ENCODE assay signal across 26 mouse cellular contexts in genomic region chr1:82687931-82688330, GRCm38 (mm10). TPM values are rescaled to one million over a fixed set of nuclear protein-coding genes. Genes with fewer than 3 reads are reported as not detected.
DNase-seq lines count a peak whose midpoint lies in the region; ATAC-seq lines count a peak whose summit lies in the region.
"Had no signal": no experiment of that assay in that cellular context is flagged by ENCODE, and none has a peak within 500 bp of the region (broad histone marks: within the 10 kb centered on the region; RNA-seq: fewer than 3 reads in every experiment).

No protein-coding gene starts in this region.

- no peaks in the 10 kb centered on the region for H3K36me3 ChIP-seq in forebrain, embryonic 11.5 days (ENCODE audit: control insufficient read depth, insufficient read depth, low read length)
- H3K36me3 ChIP-seq in forebrain, embryonic 10.5 days (replicated peaks), result no peaks in the 10 kb centered on the region
- no peaks in the 10 kb centered on the region for H3K36me3 ChIP-seq in midbrain, embryonic 13.5 days
- no peaks in the 10 kb centered on the region for H3K36me3 ChIP-seq in midbrain, embryonic 10.5 days
- no peaks in the 10 kb centered on the region for H3K36me3 ChIP-seq in heart, embryonic 10.5 days
- H3K36me3 ChIP-seq: embryonic facial prominence, embryonic 12.5 days; embryonic facial prominence, embryonic 15.5 days; heart, embryonic 12.5 days; heart, embryonic 15.5 days; hindbrain, embryonic 10.5 days; hindbrain, embryonic 13.5 days; intestine, embryonic 15.5 days had no signal

- ATAC-seq in forebrain, embryonic 11.5 days (replicated peaks; ENCODE audit: low FRiP score), result peak; percentile 71
- 0 out of 2 replicates have a peak, but pooled peaks have one; percentile 24 for ATAC-seq in midbrain, embryonic 13.5 days
- ATAC-seq: hindbrain, embryonic 16.5 days; intestine, embryonic 15.5 days; Patski had no signal

- H3K27me3 ChIP-seq in forebrain, embryonic 11.5 days (ENCODE audit: control insufficient read depth, insufficient read depth, low read length), result no peaks in the 10 kb centered on the region
- no peaks in the 10 kb centered on the region for H3K27me3 ChIP-seq in forebrain, embryonic 10.5 days (ENCODE audit: poor library complexity, severe bottlenecking)
- peaks cover 10% of the 10 kb centered on the region for H3K27me3 ChIP-seq in midbrain, embryonic 13.5 days
- H3K27me3 ChIP-seq in midbrain, embryonic 10.5 days (ENCODE audit: low read depth, poor library complexity, severe bottlenecking), result no peaks in the 10 kb centered on the region
- H3K27me3 ChIP-seq in heart, embryonic 10.5 days (ENCODE audit: insufficient read depth, poor library complexity, severe bottlenecking), result no peaks in the 10 kb centered on the region
- H3K27me3 ChIP-seq: embryonic facial prominence, embryonic 12.5 days; embryonic facial prominence, embryonic 15.5 days; heart, embryonic 12.5 days; heart, embryonic 15.5 days; hindbrain, embryonic 13.5 days; intestine, embryonic 15.5 days; Patski had no signal

- H3K27ac ChIP-seq in forebrain, embryonic 11.5 days (ENCODE audit: low read depth, low read length), result no peak overlapping the region
- no peak overlapping the region for H3K27ac ChIP-seq in forebrain, embryonic 10.5 days
- no peak overlapping the region for H3K27ac ChIP-seq in midbrain, embryonic 13.5 days
- no peak overlapping the region for H3K27ac ChIP-seq in midbrain, embryonic 10.5 days (replicated peaks)
- H3K27ac ChIP-seq in heart, embryonic 10.5 days, result no peak overlapping the region
- H3K27ac ChIP-seq: embryonic facial prominence, embryonic 12.5 days; embryonic facial prominence, embryonic 15.5 days; heart, embryonic 15.5 days; hindbrain, embryonic 10.5 days; hindbrain, embryonic 13.5 days; intestine, embryonic 15.5 days had no signal

- peaks cover 2% of the 10 kb centered on the region; the same call in 1 of the 2 replicates for H3K4me1 ChIP-seq in forebrain, embryonic 11.5 days (replicated peaks; ENCODE audit: control insufficient read depth, insufficient read depth, low read length)
- peaks cover 6% of the 10 kb centered on the region for H3K4me1 ChIP-seq in forebrain, embryonic 10.5 days
- no peaks in the 10 kb centered on the region for H3K4me1 ChIP-seq in midbrain, embryonic 13.5 days (replicated peaks)
- 0 out of 2 replicates have a peak, but pooled peaks cover under 1% of the 10 kb centered on the region for H3K4me1 ChIP-seq in midbrain, embryonic 10.5 days
- H3K4me1 ChIP-seq in heart, embryonic 10.5 days, result no peaks in the 10 kb centered on the region
- H3K4me1 ChIP-seq: embryonic facial prominence, embryonic 12.5 days; embryonic facial prominence, embryonic 15.5 days; heart, embryonic 12.5 days; heart, embryonic 15.5 days; intestine, embryonic 15.5 days had no signal

- H3K4me3 ChIP-seq in forebrain, embryonic 11.5 days (ENCODE audit: low read depth, low read length), result no peak overlapping the region
- H3K4me3 ChIP-seq in forebrain, embryonic 10.5 days, result no peak overlapping the region
- H3K4me3 ChIP-seq in midbrain, embryonic 13.5 days (replicated peaks), result no peak overlapping the region
- no peak overlapping the region for H3K4me3 ChIP-seq in midbrain, embryonic 10.5 days
- H3K4me3 ChIP-seq in heart, embryonic 10.5 days, result no peak overlapping the region
- H3K4me3 ChIP-seq: embryonic facial prominence, embryonic 12.5 days; embryonic facial prominence, embryonic 15.5 days; heart, embryonic 12.5 days; heart, embryonic 15.5 days; hindbrain, embryonic 10.5 days; hindbrain, embryonic 13.5 days; intestine, embryonic 15.5 days had no signal

- H3K9ac ChIP-seq in forebrain, embryonic 11.5 days (ENCODE audit: low read length), result no peak overlapping the region
- H3K9ac ChIP-seq in midbrain, embryonic 13.5 days (replicated peaks), result no peak overlapping the region
- H3K9ac ChIP-seq: embryonic facial prominence, embryonic 12.5 days; embryonic facial prominence, embryonic 15.5 days; heart, embryonic 12.5 days; heart, embryonic 15.5 days; hindbrain, embryonic 13.5 days; intestine, embryonic 15.5 days had no signal

- no peaks in the 10 kb centered on the region for H3K9me3 ChIP-seq in forebrain, embryonic 11.5 days (ENCODE audit: control insufficient read depth, low read length)
- no peaks in the 10 kb centered on the region for H3K9me3 ChIP-seq in forebrain, embryonic 10.5 days
- no peaks in the 10 kb centered on the region for H3K9me3 ChIP-seq in midbrain, embryonic 13.5 days
- H3K9me3 ChIP-seq in midbrain, embryonic 10.5 days (replicated peaks), result no peaks in the 10 kb centered on the region
- no peaks in the 10 kb centered on the region for H3K9me3 ChIP-seq in heart, embryonic 10.5 days
- H3K9me3 ChIP-seq: embryonic facial prominence, embryonic 12.5 days; embryonic facial prominence, embryonic 15.5 days; heart, embryonic 12.5 days; heart, embryonic 15.5 days; hindbrain, embryonic 10.5 days; hindbrain, embryonic 13.5 days; intestine, embryonic 15.5 days had no signal

- DNase-seq in forebrain, embryonic 11.5 days (ENCODE audit: low spot score), result no peak
- DNase-seq in forebrain, embryonic 10.5 days (ENCODE audit: extremely low spot score, low spot score), result no peak
- DNase-seq in midbrain, embryonic 10.5 days (ENCODE audit: low spot score), result no peak
- peak; percentile 65 for DNase-seq in retina, embryonic 14.5 days (ENCODE audit: low spot score)
- no peak for DNase-seq in lung, postnatal 14 days
- no peak for DNase-seq in heart, embryonic 10.5 days (ENCODE audit: low spot score)
- DNase-seq: adrenal gland, postnatal 10 days; adrenal gland, postnatal 36 days; cerebellum, adult 11 months; cerebellum, adult 2 months; cerebellum, adult 9-11 months; cerebellum, postnatal 25 days; gastrocnemius, postnatal 14 days; heart, adult 11 months; heart, postnatal 10 days; heart, postnatal 36 days had no signal

- no peak overlapping the region for H3K4me2 ChIP-seq in forebrain, embryonic 11.5 days (ENCODE audit: low read depth, low read length, severe bottlenecking)
- no peak overlapping the region for H3K4me2 ChIP-seq in midbrain, embryonic 13.5 days (replicated peaks)
- H3K4me2 ChIP-seq: embryonic facial prominence, embryonic 12.5 days; embryonic facial prominence, embryonic 15.5 days; heart, embryonic 12.5 days; heart, embryonic 15.5 days; hindbrain, embryonic 13.5 days; intestine, embryonic 15.5 days had no signal

- 41% methylated on average over 6 of the region's 6 CpGs for WGBS in forebrain, embryonic 11.5 days
- 68% methylated on average over 6 of the region's 6 CpGs for WGBS in forebrain, embryonic 10.5 days
- WGBS in midbrain, embryonic 13.5 days, result 64% methylated on average over 6 of the region's 6 CpGs
- WGBS in midbrain, embryonic 10.5 days, result 90% methylated on average over 6 of the region's 6 CpGs
- 83% methylated on average over 6 of the region's 6 CpGs for WGBS in heart, embryonic 10.5 days

RNA-seq across cellular contexts. Expression of gene Mff, which starts 36.8 kb away (rescaled TPM):
- polyA plus RNA-seq in forebrain, embryonic 11.5 days (2014; fragmentation: Nextera tagmentation; extraction: Ambion mirVana), result 268 and 290 TPM in 2 replicates
- polyA plus RNA-seq in forebrain, embryonic 10.5 days (2016; fragmentation: Nextera tagmentation; extraction: Ambion mirVana), result 214 and 220 TPM in 2 replicates
- 345 and 358 TPM in 2 replicates for polyA plus RNA-seq in midbrain, embryonic 13.5 days (2015; fragmentation: Nextera tagmentation; extraction: Ambion mirVana)
- 232 and 249 TPM in 2 replicates for polyA plus RNA-seq in midbrain, embryonic 10.5 days (2016; fragmentation: Nextera tagmentation; extraction: Ambion mirVana)
- 197 TPM in 2 replicates for polyA plus RNA-seq in heart, embryonic 10.5 days (2016; fragmentation: Nextera tagmentation; extraction: Ambion mirVana)
